Comparison of ENCODE assay signal across 10 mouse cellular contexts in genomic region chr3:82275822-82276203, GRCm38 (mm10).
DNase-seq lines count a peak whose midpoint lies in the region; ATAC-seq lines count a peak whose summit lies in the region.
"Had no signal": no experiment of that assay in that cellular context is flagged by ENCODE, and none has a peak within 500 bp of the region (broad histone marks: within the 10 kb centered on the region; RNA-seq: fewer than 3 reads in every experiment).

No protein-coding gene starts in this region.

- WGBS in heart, embryonic 11.5 days (ENCODE audit: insufficient replicate concordance): 71% methylated on average over 4 of the region's 4 CpGs
- 59% methylated on average over 4 of the region's 4 CpGs for WGBS in intestine, embryonic 15.5 days

- H3K36me3 ChIP-seq in heart, embryonic 11.5 days (ENCODE audit: control insufficient read depth, insufficient read depth, low read length): no peaks in the 10 kb centered on the region
- H3K36me3 ChIP-seq in intestine, embryonic 15.5 days: no peaks in the 10 kb centered on the region

- H3K9me3 ChIP-seq in heart, embryonic 11.5 days (replicated peaks; ENCODE audit: control insufficient read depth, low read length): no peaks in the 10 kb centered on the region
- H3K9me3 ChIP-seq in intestine, embryonic 15.5 days: no peaks in the 10 kb centered on the region

- H3K9ac ChIP-seq in heart, embryonic 11.5 days (ENCODE audit: low read depth, low read length): no peak overlapping the region
- H3K9ac ChIP-seq in intestine, embryonic 15.5 days: no peak overlapping the region

- H3K27me3 ChIP-seq in heart, embryonic 11.5 days (ENCODE audit: control insufficient read depth, insufficient read depth, low read length): no peaks in the 10 kb centered on the region
- no peaks in the 10 kb centered on the region for H3K27me3 ChIP-seq in intestine, embryonic 15.5 days (replicated peaks)
- H3K27me3 ChIP-seq: CH12.LX had no signal

- no peak overlapping the region for H3K4me2 ChIP-seq in heart, embryonic 11.5 days
- H3K4me2 ChIP-seq in intestine, embryonic 15.5 days (replicated peaks): no peak overlapping the region

- no peak for ATAC-seq in heart, embryonic 11.5 days (replicated peaks; ENCODE audit: insufficient number of reproducible peaks, low FRiP score, low TSS enrichment)
- ATAC-seq in intestine, embryonic 15.5 days: peak; percentile 53; the same call in 1 of the 2 replicates
- no peak for ATAC-seq in megakaryocyte progenitor cell, adult 5-6 weeks (replicated peaks; ENCODE audit: poor library complexity)
- no peak for ATAC-seq in megakaryocyte-erythroid progenitor cell, adult 5-6 weeks (replicated peaks; ENCODE audit: low FRiP score, low TSS enrichment, poor library complexity, severe bottlenecking)

- H3K4me3 ChIP-seq in heart, embryonic 11.5 days (ENCODE audit: low read depth, low read length): no peak overlapping the region
- no peak overlapping the region for H3K4me3 ChIP-seq in brown adipose tissue, adult 24 weeks (ENCODE audit: insufficient read depth, low read depth, low read length)
- H3K4me3 ChIP-seq in intestine, embryonic 15.5 days (replicated peaks): no peak overlapping the region

- no peak for DNase-seq in heart, postnatal 36 days
- peak; percentile 39 for DNase-seq in left cerebral cortex, postnatal 4 days
- DNase-seq in left cerebral cortex, postnatal 25 days (ENCODE audit: low spot score in 2 of 2): no peak

- H3K4me1 ChIP-seq in heart, embryonic 11.5 days (ENCODE audit: control insufficient read depth, insufficient read depth, low read length): peaks cover 10% of the 10 kb centered on the region
- no peaks in the 10 kb centered on the region for H3K4me1 ChIP-seq in brown adipose tissue, adult 24 weeks (ENCODE audit: control insufficient read depth, insufficient read depth, insufficient read length, low read length)
- H3K4me1 ChIP-seq in intestine, embryonic 15.5 days (replicated peaks): no peaks in the 10 kb centered on the region; the same call in 1 of the 2 replicates

- peak overlapping the region; percentile 51; the same call in 1 of the 2 replicates for H3K27ac ChIP-seq in heart, embryonic 11.5 days (ENCODE audit: low read depth, low read length)
- H3K27ac ChIP-seq in brown adipose tissue, adult 24 weeks (replicated peaks; ENCODE audit: low read depth, low read length): peak overlapping the region; percentile 17; the same call in 1 of the 2 replicates
- H3K27ac ChIP-seq in intestine, embryonic 15.5 days: 0 out of 2 replicates have a peak overlapping the region, but pooled peaks have one; percentile 24
- H3K27ac ChIP-seq: macrophage had no signal

- intact Hi-C loops in heart, postnatal 36 days (cut with DNase I): no loop called here
- intact Hi-C loops in left cerebral cortex, postnatal 4 days (cut with DNase I): no loop called here
- intact Hi-C loops in left cerebral cortex, postnatal 25 days (cut with DNase I): no loop called here
